Mouse (Mus musculus): ENCODE measurements around the gene Top2b.

DNA sequence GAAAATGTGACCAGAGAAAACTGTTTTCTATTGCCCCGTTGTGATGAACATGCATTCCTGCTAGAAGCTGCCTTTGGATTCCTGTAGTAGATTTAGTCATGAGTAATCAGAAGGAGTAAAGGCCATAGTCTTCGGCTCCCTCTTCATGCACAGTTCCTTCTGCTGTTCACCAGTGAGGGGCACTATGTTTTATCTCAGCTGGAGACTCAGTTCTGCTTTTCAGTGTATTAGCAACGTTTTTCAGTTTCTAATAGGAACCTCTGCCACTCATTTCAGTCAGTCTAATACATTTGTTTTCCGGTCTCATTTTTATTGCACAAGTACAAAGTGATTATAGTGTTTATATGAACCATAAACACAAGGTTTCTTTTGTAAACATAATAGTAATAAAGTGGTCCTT, 62.6 kb downstream of the Top2b start:
- TF ChIP-seq POLR2A (IDR thresholded peaks at IDR 0.05; ENCODE audit: insufficient read length, low read depth), result no peak
- TF ChIP-seq MAX (IDR thresholded peaks at IDR 0.05; ENCODE audit: low read depth), result no peak
- TF ChIP-seq USF1 (IDR thresholded peaks at IDR 0.05; ENCODE audit: low read depth), result no peak
- TF ChIP-seq MYOD1 (IDR thresholded peaks at IDR 0.05; ENCODE audit: control insufficient read depth in 1 of 3, insufficient read length in 2 of 3, low read depth in 2 of 3), result no peak
- TF ChIP-seq POLR2AphosphoS2 (IDR thresholded peaks at IDR 0.05; ENCODE audit: insufficient read length, low read depth), result no peak
- no peak for TF ChIP-seq TCF3 (IDR thresholded peaks at IDR 0.05; ENCODE audit: insufficient read length, low read depth)
- no peak for TF ChIP-seq SRF (IDR thresholded peaks at IDR 0.05; ENCODE audit: control insufficient read depth, insufficient read length, low read depth)
- no peak for TF ChIP-seq CEBPB (IDR thresholded peaks at IDR 0.05; ENCODE audit: insufficient read depth, poor library complexity, severe bottlenecking)
- no peak for TF ChIP-seq MYOG (IDR thresholded peaks at IDR 0.05; ENCODE audit: control insufficient read depth in 1 of 3, insufficient read depth in 1 of 3, insufficient read length in 2 of 3, low read depth in 2 of 3)
- TF ChIP-seq E2F4 (IDR thresholded peaks at IDR 0.05; ENCODE audit: insufficient read depth), result no peak
- no peak for TF ChIP-seq TCF12 (IDR thresholded peaks at IDR 0.05; ENCODE audit: insufficient read depth, poor library complexity, severe bottlenecking)

All from myocyte (in vitro differentiated cells).